Mouse (Mus musculus): ENCODE results near the gene Cyp2c65. TPM values are rescaled to one million over a fixed set of nuclear protein-coding genes. Genes with fewer than 3 reads are reported as not detected.

The Cyp2c65 gene
- not detected in 4 replicates for total RNA-seq (2023)

GRCm38 (mm10) chr19:39060719-39061118 lies at the start of gene Cyp2c65:
Gene Cyp2c65, plus strand, starts transcription at chr19:39061015.

DNA sequence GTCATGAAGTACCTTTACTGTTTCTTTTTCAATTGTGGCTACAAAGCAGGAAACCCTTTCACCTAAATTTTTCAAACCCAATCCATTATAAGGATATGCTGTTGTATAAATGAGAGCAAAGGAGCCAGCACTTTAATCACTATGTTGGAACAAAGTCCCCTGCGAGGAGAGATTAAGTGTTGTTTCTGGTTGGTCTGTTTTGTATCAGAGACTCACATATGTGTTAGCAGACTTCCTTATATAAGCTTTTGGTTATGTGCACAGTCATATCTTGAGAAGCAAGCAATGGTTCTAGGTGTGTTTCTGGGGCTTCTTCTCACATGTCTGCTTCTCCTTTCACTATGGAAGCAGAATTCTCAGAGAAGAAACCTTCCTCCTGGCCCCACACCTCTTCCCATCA lies 52.8 kb downstream of the Cyp2c65 start, which contains the start of gene Cyp2c66:
Gene Cyp2c66, plus strand, starts transcription at position 255 of the 400 bp plus-strand sequence.

Other genes starting within 250 kb of the Cyp2c65 start
- 19.9 to 22.4 TPM (median 20.8 TPM) in 4 replicates for gene Noc3l, start 241.8 kb upstream of the Cyp2c65 start, total RNA-seq (2023)
- 3.1 to 4.3 TPM (median 3.8 TPM) in 4 replicates for gene Tbc1d12, start 224.4 kb upstream of the Cyp2c65 start, total RNA-seq (2023)
- gene Hells, start 130.1 kb upstream of the Cyp2c65 start, total RNA-seq (2023), result 10.5 to 13.9 TPM (median 13.2 TPM) in 4 replicates
- not detected in 4 replicates for gene Cyp2c55, start 54.0 kb upstream of the Cyp2c65 start, total RNA-seq (2023)
- gene Cyp2c66, start 52.9 kb downstream of the Cyp2c65 start, total RNA-seq (2023), result not detected in 4 replicates
- not detected in 4 replicates for gene Cyp2c29, start 208.4 kb downstream of the Cyp2c65 start, total RNA-seq (2023)

Data from B cell, adult 62 days (primary cell).